Mouse (Mus musculus) fibroblast of lung, adult 2 months (primary cell): ENCODE data around the gene Ddx3y.

Source experiments
- DNase-seq: peaks from one replicate; pipeline ENCODE4 v3.0.0-alpha.2; 2011; ENCODE audit warnings: low read depth

Gene Ddx3y

DNA sequence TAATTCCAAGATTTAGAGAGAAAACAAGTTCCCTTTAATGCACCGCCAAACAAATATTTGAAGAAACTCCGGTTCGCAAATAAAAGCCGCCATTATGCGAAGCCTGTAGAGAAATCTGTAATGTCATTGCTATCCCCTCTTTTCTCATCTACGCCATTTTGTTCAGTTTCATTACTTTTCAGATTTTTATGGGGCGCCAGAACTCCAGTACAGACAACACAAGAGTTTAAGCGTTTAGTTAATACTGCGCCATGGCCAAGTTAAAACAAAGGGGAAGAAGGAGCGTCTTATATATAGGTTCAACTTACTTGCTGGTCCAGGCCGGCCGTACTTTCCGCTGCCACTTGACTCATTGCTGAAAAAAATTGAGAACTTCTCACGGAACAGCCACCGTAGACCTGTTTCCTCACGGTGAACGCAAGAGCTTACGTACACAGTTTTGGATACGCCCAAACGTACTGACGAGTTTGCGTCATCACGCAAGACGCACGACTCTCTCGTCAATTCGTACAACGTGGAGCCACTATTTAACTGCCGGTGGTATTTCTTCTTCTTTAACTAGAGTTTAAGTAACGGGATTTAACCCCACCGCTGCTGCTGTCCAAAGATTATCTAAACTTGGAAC is at the start of gene Ddx3y:
Gene Ddx3y, minus strand, starts transcription at position 459 of the 625 bp plus-strand sequence.
- peak; percentile 75 for DNase-seq

DNA sequence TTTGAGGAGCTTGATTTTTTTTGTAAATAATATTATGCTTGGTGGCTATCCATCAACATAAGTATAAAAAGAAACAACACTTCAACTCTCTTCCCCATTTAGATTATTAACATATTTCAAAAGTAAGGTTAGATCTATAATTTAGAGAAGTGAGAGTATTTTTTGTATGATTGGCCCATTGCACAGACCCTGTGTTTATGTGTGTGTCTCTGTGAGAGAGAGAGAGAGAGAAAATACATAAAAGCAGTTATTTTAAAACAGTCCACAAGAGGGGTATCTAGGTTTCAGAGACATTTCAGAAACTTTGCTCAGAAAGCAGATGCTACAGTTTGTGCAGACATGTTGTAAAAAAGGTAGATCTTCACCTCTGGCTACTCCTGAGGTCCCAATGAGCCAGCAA is 7.3 kb upstream of the Ddx3y start:
- no peak for DNase-seq

DNA sequence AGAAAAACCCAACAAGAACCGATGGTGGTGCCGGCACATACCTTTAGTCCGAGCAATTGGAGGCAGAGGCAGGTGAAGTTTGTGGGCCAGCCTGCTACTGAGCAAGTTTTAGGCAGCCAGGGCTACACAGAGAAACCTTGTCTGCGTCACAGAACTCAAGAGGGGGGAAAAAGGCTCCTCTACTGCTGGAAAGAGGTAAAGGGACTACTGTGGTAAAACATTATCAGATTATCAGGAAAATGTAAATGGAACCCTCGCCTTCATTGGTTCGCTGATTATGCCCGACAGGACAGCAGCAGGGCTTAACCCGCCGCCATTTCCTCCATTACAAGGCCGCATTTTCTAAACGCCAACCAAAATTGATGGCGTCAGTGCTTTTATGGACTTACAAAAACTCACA is 694 bp downstream of the Ddx3y start:
- DNase-seq = peak; percentile 2

DNA sequence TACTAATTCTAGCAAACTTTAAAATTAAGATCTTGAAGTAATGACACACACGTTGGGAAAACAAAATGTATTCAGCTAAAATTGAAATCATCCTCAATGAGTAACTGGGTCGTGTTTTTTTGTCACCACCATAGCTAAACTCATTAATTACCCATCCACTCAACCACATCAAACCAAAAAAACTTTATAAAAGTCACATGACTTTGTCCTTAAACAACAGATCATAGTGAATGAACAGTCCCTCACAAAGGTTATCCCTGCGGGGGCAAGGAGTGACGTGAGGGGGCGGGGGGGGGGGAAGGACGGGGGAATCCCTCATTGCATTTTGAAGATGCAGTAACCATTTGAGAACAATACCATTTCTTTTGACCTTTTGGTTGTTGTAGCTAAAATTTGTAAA is 40.3 kb downstream of the Ddx3y start:
- DNase-seq = no peak

DNA sequence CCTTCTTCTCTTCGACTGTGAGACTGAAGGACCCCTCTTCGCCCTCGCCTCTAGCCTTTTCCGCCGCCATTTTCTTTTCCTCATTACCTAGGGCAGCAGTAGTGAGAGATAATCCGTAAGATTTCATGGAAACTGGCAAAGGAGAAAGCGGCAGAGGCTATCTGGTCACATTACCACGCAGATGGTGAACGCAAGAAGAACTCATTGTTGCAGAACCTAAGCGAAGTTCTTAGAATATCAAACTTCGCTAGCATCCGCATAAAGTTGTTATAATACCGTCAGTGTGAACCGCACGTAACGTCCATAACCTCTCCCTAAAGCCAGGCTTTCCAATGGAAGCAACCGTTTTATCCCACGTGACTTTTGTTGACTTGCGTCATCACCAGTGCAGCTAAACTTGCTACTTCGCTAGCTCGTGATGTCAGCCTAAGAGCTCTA is 41.0 kb downstream of the Ddx3y start, which contains the start of gene Uty:
Gene Uty, minus strand, starts transcription at position 334 of the 438 bp plus-strand sequence.
- peak; percentile 79 for DNase-seq

DNA sequence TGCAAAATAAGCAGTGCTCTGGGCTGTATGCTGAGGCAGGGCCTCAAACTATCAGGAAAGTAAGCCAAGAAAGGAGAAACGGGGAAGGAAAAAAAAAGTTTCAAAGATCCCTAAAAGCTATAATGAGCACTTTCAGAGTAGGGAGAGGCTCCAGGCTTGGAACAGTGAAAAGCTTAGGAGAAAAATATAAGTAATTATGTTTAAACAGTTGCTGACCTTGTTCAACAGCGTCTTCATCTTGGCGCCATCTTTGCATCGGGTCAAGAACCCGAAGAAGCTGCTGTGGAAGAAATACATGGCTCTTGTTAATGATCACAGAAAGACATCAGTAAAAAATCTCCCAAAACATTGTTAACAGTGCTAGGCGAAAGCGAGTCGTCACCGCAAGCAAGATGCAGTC is 41.5 kb downstream of the Ddx3y start:
- DNase-seq = peak; percentile 2

DNA sequence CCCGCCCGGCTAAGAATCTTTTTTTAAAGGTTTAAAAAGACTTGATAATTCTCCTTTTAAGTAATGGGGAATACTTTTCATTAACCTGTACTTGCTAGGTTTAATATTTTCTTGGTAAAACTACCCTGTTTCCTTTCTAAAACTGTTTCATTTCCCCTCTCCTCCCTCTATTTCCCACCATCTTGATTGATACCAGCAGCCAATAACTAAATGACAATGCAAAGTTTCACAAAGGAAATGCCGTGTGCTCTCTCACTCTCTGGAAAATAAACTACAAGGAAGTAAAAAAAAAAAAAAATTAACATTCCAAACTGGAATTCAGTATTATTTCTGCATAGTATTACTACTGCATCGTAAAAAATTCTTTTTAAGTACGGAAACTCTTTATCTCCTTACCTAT is 42.0 kb downstream of the Ddx3y start:
- DNase-seq = no peak

DNA sequence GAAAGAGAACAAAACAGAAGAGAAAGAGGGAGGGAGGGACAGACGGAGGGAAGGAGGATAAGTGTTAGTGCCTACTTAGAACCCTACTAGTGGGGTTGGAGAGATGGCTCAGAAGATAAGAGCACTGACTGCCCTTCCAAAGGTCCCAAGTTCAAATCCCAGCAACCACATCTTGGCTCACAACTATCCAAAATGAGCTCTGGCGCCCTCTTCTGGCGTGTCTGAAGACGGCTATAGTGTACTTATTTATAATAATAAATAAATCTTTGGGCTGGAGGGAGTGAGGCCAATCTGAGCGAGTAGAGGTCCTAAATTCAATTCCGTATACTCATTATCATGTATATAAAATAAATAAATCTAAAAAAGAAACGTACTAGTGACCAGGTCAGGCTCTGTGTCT is 66.4 kb downstream of the Ddx3y start:
- no peak for DNase-seq
